Mouse (Mus musculus) heart, adult 9 months (tissue): ENCODE data around the gene Olfr1493-ps1.

ENCODE experiments used
- DNase-seq, 2 experiments: peaks; one replicate each; pipeline ENCODE4 v3.0.0; 2022; ENCODE audit warnings: low spot score in 2 of 2

Gene Olfr1493-ps1

DNA sequence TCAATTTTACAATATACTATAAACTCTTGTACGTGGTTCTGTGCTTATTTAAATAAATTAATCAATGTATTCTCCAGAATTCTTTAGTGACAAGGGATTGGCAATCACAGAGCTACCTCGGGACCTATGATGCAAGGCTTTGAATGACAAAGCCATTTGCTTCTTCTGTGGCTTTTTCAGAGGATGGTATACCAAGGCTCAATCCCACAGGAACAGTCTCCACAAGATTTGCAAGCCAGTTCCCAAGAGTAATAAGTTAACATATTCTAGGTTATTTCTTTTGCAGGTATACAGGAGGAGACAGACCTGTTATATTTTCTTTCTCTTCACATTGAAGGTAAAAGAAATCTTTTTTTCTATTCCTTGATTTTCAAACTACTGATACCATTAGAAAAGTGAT, at the start of gene Olfr1493-ps1:
TSS of gene Olfr1493-ps1 (plus strand) at position 301 of the 400 bp plus-strand sequence.
- no peak for DNase-seq

DNA sequence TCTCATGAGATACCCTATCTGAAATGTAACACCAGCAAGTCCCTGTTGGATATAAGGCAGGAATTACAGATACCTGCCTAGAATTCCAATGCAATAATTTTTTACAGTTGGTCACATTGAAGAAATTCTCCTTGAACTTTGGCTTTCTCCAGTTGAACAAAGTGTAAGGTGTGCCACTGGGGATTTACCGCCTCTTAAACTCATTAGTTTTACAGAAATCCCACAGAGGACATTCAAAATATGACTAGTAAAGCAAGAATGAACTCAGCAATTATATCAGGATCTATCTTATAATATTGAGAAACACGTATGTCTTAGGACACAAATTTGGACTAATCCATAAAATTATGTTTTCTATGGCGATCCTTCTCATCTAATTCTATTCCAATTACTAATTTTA, 26.1 kb upstream of the Olfr1493-ps1 start, which contains the start of gene Olfr1491:
TSS of gene Olfr1491 (plus strand) at position 301 of the 400 bp plus-strand sequence.
- no peak for DNase-seq

DNA sequence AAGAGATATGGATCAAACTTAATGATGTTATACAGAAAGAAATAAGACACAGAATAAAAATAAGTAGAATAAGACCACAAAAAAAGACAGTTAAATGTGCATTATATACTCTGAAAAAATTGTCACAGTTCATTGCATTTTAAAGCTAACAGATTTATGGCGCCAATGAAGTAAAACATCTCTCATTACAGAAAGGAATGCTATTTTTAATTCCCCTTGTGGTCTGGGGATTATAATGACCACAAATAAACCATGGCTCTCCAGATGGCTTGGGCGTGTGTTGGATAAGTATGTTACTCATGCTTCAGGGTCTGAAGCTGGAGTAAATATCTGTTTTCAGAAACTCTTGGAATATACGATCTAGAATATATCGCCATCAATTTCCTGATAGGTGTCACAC, 16.4 kb downstream of the Olfr1493-ps1 start, which contains the start of gene Olfr1494:
TSS of gene Olfr1494 (plus strand) at position 301 of the 400 bp plus-strand sequence.
- DNase-seq = no peak

DNA sequence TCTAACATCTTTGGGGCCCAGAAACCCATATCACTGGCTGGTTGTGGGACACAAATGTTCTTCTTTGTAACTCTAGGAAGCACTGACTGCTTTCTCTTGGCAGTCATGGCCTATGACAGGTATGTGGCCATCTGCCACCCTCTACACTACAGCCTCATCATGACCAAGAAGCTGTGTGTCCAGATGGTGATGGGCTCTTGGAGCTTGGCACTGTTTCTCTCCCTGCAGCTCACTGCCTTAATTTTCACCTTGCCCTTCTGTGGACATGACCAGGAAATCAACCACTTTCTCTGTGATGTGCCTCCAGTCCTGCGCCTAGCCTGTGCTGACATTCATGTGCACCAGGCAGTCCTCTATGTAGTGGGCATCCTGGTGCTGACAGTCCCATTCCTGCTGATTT, 26.3 kb downstream of the Olfr1493-ps1 start:
- DNase-seq = no peak

DNA sequence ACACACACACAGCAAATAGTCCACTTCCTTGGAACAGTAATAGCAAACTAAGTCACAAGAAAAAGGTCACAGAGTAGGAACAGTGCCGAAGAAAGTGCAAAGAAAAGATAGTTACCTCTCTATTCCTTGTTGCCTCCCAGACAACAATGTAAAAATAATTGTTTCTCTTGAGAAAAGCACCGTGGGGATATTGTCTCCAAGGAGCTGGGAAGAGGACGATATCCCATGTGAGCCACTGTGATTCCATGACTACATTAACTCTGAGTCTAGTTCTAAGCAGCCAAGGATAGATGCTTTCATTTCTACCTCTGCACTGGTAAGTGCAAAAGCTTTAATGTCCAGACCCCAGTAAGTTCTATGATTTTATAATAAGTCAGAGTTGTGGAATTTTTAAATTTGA, 41.2 kb downstream of the Olfr1493-ps1 start, which contains the start of gene Olfr1495:
TSS of gene Olfr1495 (plus strand) at position 301 of the 400 bp plus-strand sequence.
- no peak for DNase-seq

DNA sequence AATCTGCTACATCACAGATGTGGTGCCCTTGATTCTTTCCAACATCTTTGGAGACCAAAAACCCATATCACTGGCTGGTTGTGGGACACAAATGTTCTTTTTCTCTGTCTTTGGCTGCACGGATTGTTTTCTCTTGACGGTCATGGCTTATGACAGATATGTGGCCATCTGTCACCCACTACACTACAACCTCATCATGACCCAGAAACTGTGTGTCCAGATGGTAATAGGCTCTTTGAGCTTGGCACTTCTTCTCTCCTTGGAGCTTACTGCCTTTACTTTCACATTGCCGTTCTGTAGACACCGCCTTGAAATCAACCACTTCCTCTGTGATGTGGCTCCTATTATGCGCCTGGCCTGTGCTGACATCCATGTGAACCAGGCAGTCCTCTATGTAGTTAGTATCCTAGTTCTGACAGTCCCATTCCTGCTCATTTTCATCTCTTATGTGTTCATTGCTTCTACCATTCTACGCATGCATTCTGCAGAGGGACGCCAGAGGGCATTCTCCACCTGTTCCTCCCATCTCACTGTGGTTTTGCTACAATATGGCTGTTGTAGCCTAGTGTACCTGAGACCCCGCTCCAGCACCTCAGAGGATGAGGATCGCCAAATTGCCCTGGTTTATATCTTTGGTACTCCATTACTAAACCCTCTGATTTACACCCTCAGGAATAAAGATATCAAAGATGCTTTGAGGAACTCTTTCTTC, 45.6 kb downstream of the Olfr1493-ps1 start:
- no peak for DNase-seq

DNA sequence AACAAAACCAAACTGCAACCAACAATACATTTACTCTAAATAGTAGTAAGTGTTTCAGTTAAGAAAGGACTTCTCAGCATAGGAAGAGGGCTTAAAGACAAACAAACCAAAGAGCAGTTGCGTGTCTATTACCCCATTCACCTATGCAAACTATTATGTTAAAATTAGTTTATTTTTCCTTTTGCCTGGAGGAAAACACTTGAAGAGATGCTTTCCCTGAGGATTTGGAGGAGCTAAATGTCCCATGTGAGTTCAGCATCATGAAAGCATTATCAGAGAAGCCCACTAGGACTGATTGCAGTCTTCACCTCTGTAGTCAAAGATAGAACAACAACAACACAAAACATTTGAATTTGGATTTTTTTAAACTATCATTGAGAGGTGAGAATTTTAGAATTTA, 54.5 kb downstream of the Olfr1493-ps1 start, which contains the start of gene Olfr1496:
TSS of gene Olfr1496 (plus strand) at position 301 of the 400 bp plus-strand sequence.
- no peak for DNase-seq
